Mouse (Mus musculus) spleen, adult 2 months (tissue): ENCODE data around the gene Ick.

Experiments used
- CTCF ChIP-seq: fragments of 200-500 bp; IDR thresholded peaks from 2 replicates; pipeline ENCODE4 v1.5.1; 2011; ENCODE audit warnings: mild to moderate bottlenecking, inconsistent platforms; ENCODE audit not compliant: insufficient read depth, insufficient read length, insufficient replicate concordance; ENCODE audit errors: extremely low read depth
- POLR2A ChIP-seq: fragments of 200-500 bp; IDR thresholded peaks from 2 replicates; pipeline ENCODE4 v1.6.1; 2011; ENCODE audit warnings: low read depth, low read length, inconsistent platforms

DNA sequence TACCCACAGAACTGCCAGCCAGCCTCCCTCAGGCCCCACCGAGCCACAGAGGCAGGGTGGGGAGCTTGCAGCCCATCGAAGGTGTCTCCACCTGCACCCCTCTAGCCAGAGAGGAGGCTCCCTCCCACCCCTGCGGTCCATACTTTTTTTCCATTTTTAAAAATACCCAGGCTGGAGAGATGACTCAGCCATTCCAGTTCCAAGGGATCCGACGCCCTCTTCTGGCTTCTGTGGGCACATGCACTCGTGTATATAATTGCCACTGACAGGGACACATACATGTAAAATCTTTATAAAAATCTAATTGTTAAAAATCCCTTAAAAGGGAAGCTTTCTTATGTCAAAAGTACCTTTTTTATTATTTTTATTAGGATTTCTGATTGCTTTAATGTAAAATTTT, 59.9 kb downstream of the Ick start:
- TF ChIP-seq CTCF (no peak), POLR2A (no peak)
